Mouse (Mus musculus) limb, embryonic 10.5 days (tissue): ENCODE results near the gene Morc3. TPM values are rescaled to one million over a fixed set of nuclear protein-coding genes. Genes with fewer than 3 reads are reported as not detected.

Experiments
- DNase-seq: peaks from one replicate; pipeline ENCODE4 v3.0.0-alpha.2; 2017; ENCODE audit warnings: low spot score
- H3K27ac ChIP-seq: fragments of 300-500 bp; sonication (generic); 2 replicates; pipeline ENCODE4 v1.5.1; 2016; ENCODE audit warnings: mild to moderate bottlenecking
- H3K27me3 ChIP-seq: fragments of 300-500 bp; sonication (generic); 2 replicates; pipeline ENCODE4 v1.6.1; 2016; ENCODE audit warnings: low read depth, mild to moderate bottlenecking; ENCODE audit not compliant: poor library complexity, severe bottlenecking
- H3K36me3 ChIP-seq: fragments of 300-500 bp; sonication (generic); 2 replicates; pipeline ENCODE4 v1.6.1; 2016; ENCODE audit warnings: mild to moderate bottlenecking, moderate library complexity
- H3K4me1 ChIP-seq: fragments of 300-500 bp; sonication (generic); 2 replicates; pipeline ENCODE4 v1.6.1; 2016
- H3K4me3 ChIP-seq: fragments of 300-500 bp; sonication (generic); 2 replicates; pipeline ENCODE4 v1.5.1; 2016; ENCODE audit warnings: mild to moderate bottlenecking, moderate library complexity
- H3K9me3 ChIP-seq: fragments of 300-500 bp; sonication (generic); replicated peaks from 2 replicates; pipeline ENCODE4 v1.6.1; 2016; ENCODE audit warnings: mild to moderate bottlenecking
- WGBS: fragments of 180-500 bp; shearing (Covaris S2); methylation state at CpG from one replicate; pipeline ENCODE4 v1.1.7; 2016; 5-methylcytosine and 5-hydroxymethylcytosine counted together
- polyA plus RNA-seq: library from polyadenylated mRNA; unstranded; fragments of >200 nt; fragmentation: Nextera tagmentation; extraction: Ambion mirVana; gene quantifications from 2 replicates; pipeline ENCODE4 v1.2.1, GENCODE M21; 2016

Gene Morc3
- polyA plus RNA-seq, 1 experiment from 2014 or later = 31.0 TPM

- Histone ChIP-seq H3K4me1 (peaks cover 34% of the 10 kb centered on the region), H3K9me3 (no peaks in the 10 kb centered on the region), H3K27ac (no peak overlapping the region), H3K27me3 (no peaks in the 10 kb centered on the region), H3K36me3 (no peaks in the 10 kb centered on the region), H3K4me3 (no peak overlapping the region)
- DNase-seq = no peak
- 78% methylated on average over 5 of the region's 5 CpGs for WGBS
Observed at GRCm38 (mm10) chr16:93798623-93799022, 33.3 kb upstream of the Morc3 start.

GRCm38 (mm10) chr16:93799071-93799470 lies 32.9 kb upstream of the Morc3 start:
- 87% methylated on average over 3 of the region's 3 CpGs for WGBS
- Histone ChIP-seq H3K27ac (no peak overlapping the region), H3K27me3 (no peaks in the 10 kb centered on the region), H3K4me1 (peaks cover 34% of the 10 kb centered on the region), H3K36me3 (no peaks in the 10 kb centered on the region), H3K9me3 (no peaks in the 10 kb centered on the region), H3K4me3 (no peak overlapping the region)
- DNase-seq = no peak

- no peak overlapping the region for H3K4me3 ChIP-seq
- H3K27ac ChIP-seq = no peak overlapping the region
- no peaks in the 10 kb centered on the region for H3K27me3 ChIP-seq
- DNase-seq = no peak
- H3K4me1 ChIP-seq = peaks cover 34% of the 10 kb centered on the region
- 94% methylated on average over 16 of the region's 16 CpGs for WGBS
- no peaks in the 10 kb centered on the region for H3K9me3 ChIP-seq
- no peaks in the 10 kb centered on the region for H3K36me3 ChIP-seq
Observed at GRCm38 (mm10) chr16:93799936-93800335, 32.0 kb upstream of the Morc3 start.

- peak overlapping the region; percentile 72; the same call in 1 of the 2 replicates for H3K27ac ChIP-seq
- H3K27me3 ChIP-seq = no peaks in the 10 kb centered on the region
- peaks cover 41% of the 10 kb centered on the region for H3K4me1 ChIP-seq
- 95% methylated on average over 6 of the region's 6 CpGs for WGBS
- peaks cover 3% of the 10 kb centered on the region; the same call in 1 of the 2 replicates for H3K9me3 ChIP-seq
- no peak for DNase-seq
- H3K4me3 ChIP-seq = no peak overlapping the region
- H3K36me3 ChIP-seq = peaks cover 10% of the 10 kb centered on the region
Observed at GRCm38 (mm10) chr16:93807167-93807566, 24.8 kb upstream of the Morc3 start.

- peaks cover 41% of the 10 kb centered on the region for H3K4me1 ChIP-seq
- WGBS = 19% methylated on average over 8 of the region's 8 CpGs
- peak; percentile 56 for DNase-seq
Observed at GRCm38 (mm10) chr16:93807961-93808554, 23.9 kb upstream of the Morc3 start.

GRCm38 (mm10) chr16:93815856-93816736 lies 15.8 kb upstream of the Morc3 start:
- no peak for DNase-seq
- H3K27ac ChIP-seq = peak overlapping the region; percentile 28; the same call in 1 of the 2 replicates
- peaks cover 6% of the 10 kb centered on the region; the same call in 1 of the 2 replicates for H3K27me3 ChIP-seq
- H3K36me3 ChIP-seq = peaks cover 12% of the 10 kb centered on the region
- peaks cover 26% of the 10 kb centered on the region for H3K4me1 ChIP-seq
- H3K9me3 ChIP-seq = peaks cover 4% of the 10 kb centered on the region; the same call in 1 of the 2 replicates
- no peak overlapping the region for H3K4me3 ChIP-seq
- WGBS = 61% methylated on average over 20 of the region's 20 CpGs

More at GRCm38 (mm10) chr16:93807961-93808554, 23.9 kb upstream of the Morc3 start:
- Histone ChIP-seq H3K36me3 (peaks cover 12% of the 10 kb centered on the region), H3K4me3 (no peak overlapping the region), H3K9me3 (peaks cover 4% of the 10 kb centered on the region; the same call in 1 of the 2 replicates), H3K27ac (peak overlapping the region; percentile 72), H3K27me3 (no peaks in the 10 kb centered on the region)

GRCm38 (mm10) chr16:93816861-93817260 lies 15.1 kb upstream of the Morc3 start:
- Histone ChIP-seq H3K36me3 (peaks cover 5% of the 10 kb centered on the region), H3K27me3 (peaks cover 6% of the 10 kb centered on the region; the same call in 1 of the 2 replicates), H3K9me3 (peaks cover 4% of the 10 kb centered on the region; the same call in 1 of the 2 replicates), H3K4me1 (peaks cover 26% of the 10 kb centered on the region), H3K27ac (peak overlapping the region; percentile 28; the same call in 1 of the 2 replicates), H3K4me3 (no peak overlapping the region)
- no peak for DNase-seq
- 72% methylated on average over 7 of the region's 7 CpGs for WGBS

- Histone ChIP-seq H3K27me3 (peaks cover 6% of the 10 kb centered on the region; the same call in 1 of the 2 replicates), H3K27ac (no peak overlapping the region), H3K4me3 (no peak overlapping the region), H3K36me3 (peaks cover under 1% of the 10 kb centered on the region; the same call in 1 of the 2 replicates), H3K9me3 (no peaks in the 10 kb centered on the region), H3K4me1 (peaks cover 26% of the 10 kb centered on the region)
- WGBS = 70% methylated on average over 5 of the region's 5 CpGs
- no peak for DNase-seq
Observed at GRCm38 (mm10) chr16:93817371-93817770, 14.6 kb upstream of the Morc3 start.

GRCm38 (mm10) chr16:93818691-93819324 lies 13.1 kb upstream of the Morc3 start:
- H3K27me3 ChIP-seq = peaks cover 6% of the 10 kb centered on the region; the same call in 1 of the 2 replicates
- H3K9me3 ChIP-seq = no peaks in the 10 kb centered on the region
- 16% methylated on average over 12 of the region's 12 CpGs for WGBS
- peak overlapping the region; percentile 70 for H3K27ac ChIP-seq
- peak; percentile 63 for DNase-seq
- H3K4me3 ChIP-seq = peak overlapping the region; percentile 20
- H3K4me1 ChIP-seq = peaks cover 26% of the 10 kb centered on the region
- H3K36me3 ChIP-seq = no peaks in the 10 kb centered on the region

GRCm38 (mm10) chr16:93819325-93819696 lies 12.6 kb upstream of the Morc3 start:
- peak overlapping the region; percentile 70 for H3K27ac ChIP-seq
- H3K4me3 ChIP-seq = no peak overlapping the region
- peaks cover 26% of the 10 kb centered on the region for H3K4me1 ChIP-seq
- H3K36me3 ChIP-seq = no peaks in the 10 kb centered on the region
- WGBS = 64% methylated on average over 4 of the region's 4 CpGs
- DNase-seq = no peak
- no peaks in the 10 kb centered on the region for H3K9me3 ChIP-seq
- H3K27me3 ChIP-seq = peaks cover 6% of the 10 kb centered on the region; the same call in 1 of the 2 replicates

- Histone ChIP-seq H3K9me3 (no peaks in the 10 kb centered on the region), H3K27me3 (peaks cover 6% of the 10 kb centered on the region; the same call in 1 of the 2 replicates), H3K4me3 (no peak overlapping the region), H3K4me1 (peaks cover 26% of the 10 kb centered on the region), H3K36me3 (no peaks in the 10 kb centered on the region), H3K27ac (no peak overlapping the region)
- 80% methylated on average over 1 of the region's 1 CpGs for WGBS
- DNase-seq = no peak
Observed at GRCm38 (mm10) chr16:93820040-93820439, 11.9 kb upstream of the Morc3 start.

- Histone ChIP-seq H3K27me3 (peaks cover 6% of the 10 kb centered on the region; the same call in 1 of the 2 replicates), H3K36me3 (no peaks in the 10 kb centered on the region), H3K4me1 (peaks cover 20% of the 10 kb centered on the region), H3K9me3 (no peaks in the 10 kb centered on the region), H3K27ac (no peak overlapping the region), H3K4me3 (no peak overlapping the region)
- 93% methylated on average over 3 of the region's 3 CpGs for WGBS
- DNase-seq = no peak
Observed at GRCm38 (mm10) chr16:93821706-93822105, 10.2 kb upstream of the Morc3 start.
